Mouse (Mus musculus): Measurements from ENCODE around the gene Slc22a20.

DNA sequence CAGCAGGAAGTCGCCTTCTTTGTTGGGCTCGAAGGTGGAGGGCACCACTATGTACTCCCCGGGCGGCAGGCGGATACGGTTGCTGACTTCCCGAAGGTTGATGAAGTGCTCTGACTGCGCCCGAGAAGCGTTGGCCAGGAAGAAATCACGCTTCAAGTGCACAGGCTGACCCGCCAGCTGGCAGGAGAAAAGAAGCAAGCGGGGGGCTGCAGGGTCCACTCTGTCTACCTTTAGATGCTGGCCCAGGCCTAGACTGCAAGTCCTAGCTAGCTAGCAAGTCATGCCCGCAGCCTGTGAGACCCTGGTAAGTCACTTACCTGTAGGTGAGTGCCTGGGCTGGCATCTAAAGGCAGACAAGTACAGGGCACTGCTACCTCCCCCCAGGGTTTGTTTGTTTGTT lies 8.8 kb upstream of the Slc22a20 start:
- no peak for TF ChIP-seq EP300 (IDR thresholded peaks at IDR 0.05; ENCODE audit: insufficient read depth, low read depth, low read length)
- TF ChIP-seq POLR2A (IDR thresholded peaks at IDR 0.05; ENCODE audit: insufficient read depth, low read length) = no peak
- TF ChIP-seq CTCF (IDR thresholded peaks at IDR 0.05; ENCODE audit: low read depth, low read length) = no peak

Data from ES-Bruce4 (cell line).